In genomic region chr8:108612815-108613214, GRCm38 (mm10) we compare ENCODE assay signal across 9 mouse cellular contexts.
DNase-seq lines count a peak whose midpoint lies in the region; ATAC-seq and TF ChIP-seq lines count a peak whose summit lies in the region.
"Had no signal": no experiment of that assay in that cellular context is flagged by ENCODE, and none has a peak within 500 bp of the region (broad histone marks: within the 10 kb centered on the region; RNA-seq: fewer than 3 reads in every experiment).

No protein-coding gene starts in this region.

- no peak overlapping the region for H3K9ac ChIP-seq in heart, adult 2 months (ENCODE audit: low read depth, low read length)
- H3K9ac ChIP-seq in MEL (ENCODE audit: control insufficient read depth, low read depth, low read length, poor library complexity, severe bottlenecking), result peak overlapping the region; percentile 43
- H3K9ac ChIP-seq in liver, embryonic 12.5 days, result no peak overlapping the region

- ATAC-seq in liver, embryonic 12.5 days, result no peak

- intact Hi-C loops in heart, adult 2 months (cut with DNase I), result loop anchor here (5.0 kb wide), 1 partner anchor 79 kb away; no protein-coding TSS in a partner anchor

- H3K27ac ChIP-seq in heart, embryonic 10.5 days, result peak overlapping the region; percentile 52
- H3K27ac ChIP-seq in heart, adult 2 months, result no peak overlapping the region
- H3K27ac ChIP-seq in MEL (ENCODE audit: control insufficient read depth, low read depth, low read length), result peak overlapping the region; percentile 57
- H3K27ac ChIP-seq in embryonic facial prominence, embryonic 10.5 days (replicated peaks), result peak overlapping the region; percentile 70; the same call in 1 of the 2 replicates
- H3K27ac ChIP-seq in liver, embryonic 12.5 days, result no peak overlapping the region

- TF ChIP-seq EP300 in heart, adult 2 months (IDR thresholded peaks at IDR 0.05; ENCODE audit: insufficient read depth, low read depth, low read length), result no peak
- TF ChIP-seq EP300 in MEL (IDR thresholded peaks at IDR 0.05; ENCODE audit: low read depth in 1 of 2, low read length in 2 of 2), result 0 out of 4 replicates have a peak, but pooled peaks of 1 of the 2 experiments have one; percentile 12

- peaks cover 1% of the 10 kb centered on the region; the same call in 1 of the 2 replicates for H3K27me3 ChIP-seq in heart, embryonic 10.5 days (ENCODE audit: insufficient read depth, poor library complexity, severe bottlenecking)
- no peaks in the 10 kb centered on the region for H3K27me3 ChIP-seq in heart, adult 2 months (ENCODE audit: control insufficient read depth, insufficient read depth, low read length)
- H3K27me3 ChIP-seq in MEL (ENCODE audit: control insufficient read depth in 1 of 2, insufficient read depth in 2 of 2, low read length in 2 of 2), result no peaks in the 10 kb centered on the region
- peaks cover 7% of the 10 kb centered on the region; the same call in 1 of the 2 replicates for H3K27me3 ChIP-seq in embryonic facial prominence, embryonic 10.5 days (replicated peaks; ENCODE audit: low read depth, poor library complexity, severe bottlenecking)
- H3K27me3 ChIP-seq in liver, embryonic 12.5 days (replicated peaks), result peaks cover 3% of the 10 kb centered on the region; the same call in 1 of the 2 replicates

- no peak for TF ChIP-seq RAD21 in MEL (IDR thresholded peaks at IDR 0.05; ENCODE audit: low read depth, low read length)

- DNase-seq in heart, embryonic 10.5 days (ENCODE audit: low spot score), result no peak
- no peak for DNase-seq in heart, adult 2 months
- no peak for DNase-seq in MEL (ENCODE audit: low read depth, low spot score)
- DNase-seq in embryonic facial prominence, embryonic 10.5 days (ENCODE audit: low spot score), result peak; percentile 67
- no peak for DNase-seq in frontal cortex, postnatal 36 days (ENCODE audit: low spot score in 2 of 2)
- no peak for DNase-seq in natural killer cell, adult 2 months (ENCODE audit: low spot score in 2 of 2)
- no peak for DNase-seq in cerebellum, adult 18-20 months
- DNase-seq: right cerebral cortex, postnatal 25 days had no signal

- 0 out of 2 replicates have a peak overlapping the region, but pooled peaks have one; percentile 15 for H3K4me3 ChIP-seq in heart, embryonic 10.5 days
- H3K4me3 ChIP-seq in heart, adult 2 months, result no peak overlapping the region
- H3K4me3 ChIP-seq in MEL (ENCODE audit: control insufficient read depth in 1 of 2, insufficient read depth in 1 of 2, low read depth in 2 of 2, low read length in 2 of 2), result peak overlapping the region in 1 of 2 experiments; percentile 39; a peak in 2 of 4 replicates
- peak overlapping the region; percentile 25; the same call in 1 of the 2 replicates for H3K4me3 ChIP-seq in embryonic facial prominence, embryonic 10.5 days
- H3K4me3 ChIP-seq in liver, embryonic 12.5 days, result no peak overlapping the region

- peak overlapping the region; percentile 56 for H3K4me2 ChIP-seq in liver, embryonic 12.5 days

- H3K79me2 ChIP-seq in heart, adult 2 months (replicated peaks; ENCODE audit: control insufficient read depth, insufficient read depth, low read length), result no peaks in the 10 kb centered on the region
- no peaks in the 10 kb centered on the region for H3K79me2 ChIP-seq in MEL (ENCODE audit: control insufficient read depth, insufficient read depth, low read length, poor library complexity)

- no peaks in the 10 kb centered on the region for H3K9me3 ChIP-seq in heart, embryonic 10.5 days
- H3K9me3 ChIP-seq in MEL (replicated peaks; ENCODE audit: insufficient read depth, low read length), result no peaks in the 10 kb centered on the region
- H3K9me3 ChIP-seq in embryonic facial prominence, embryonic 10.5 days, result peaks cover 3% of the 10 kb centered on the region; the same call in 1 of the 2 replicates
- H3K9me3 ChIP-seq in liver, embryonic 12.5 days (replicated peaks), result no peaks in the 10 kb centered on the region

- H3K36me3 ChIP-seq in heart, embryonic 10.5 days, result no peaks in the 10 kb centered on the region
- no peaks in the 10 kb centered on the region for H3K36me3 ChIP-seq in heart, adult 2 months (ENCODE audit: control insufficient read depth, insufficient read depth, low read length)
- H3K36me3 ChIP-seq in MEL (ENCODE audit: control insufficient read depth in 1 of 2, insufficient read depth in 2 of 2, low read length in 2 of 2), result peaks cover 0 to 14% of the 10 kb centered on the region in 2 experiments; a peak in 2 of 4 replicates
- no peaks in the 10 kb centered on the region for H3K36me3 ChIP-seq in embryonic facial prominence, embryonic 10.5 days (replicated peaks)
- no peaks in the 10 kb centered on the region for H3K36me3 ChIP-seq in liver, embryonic 12.5 days

- no peak for TF ChIP-seq CTCF in heart, adult 2 months (IDR thresholded peaks at IDR 0.05)
- TF ChIP-seq CTCF in MEL (IDR thresholded peaks at IDR 0.05 in 2 of 3, conservative IDR thresholded peaks at IDR 0.05 in 1 of 3; ENCODE audit: control insufficient read depth in 1 of 3, insufficient read depth in 1 of 3, low read depth in 2 of 3, low read length in 3 of 3, poor library complexity in 1 of 3, severe bottlenecking in 1 of 3), result no peak

- 12% methylated on average over 5 of the region's 5 CpGs for WGBS in heart, embryonic 10.5 days
- 21% methylated on average over 5 of the region's 5 CpGs for WGBS in heart, adult 2 months
- 22% methylated on average over 5 of the region's 5 CpGs for WGBS in embryonic facial prominence, embryonic 10.5 days
- 21% methylated on average over 5 of the region's 5 CpGs for WGBS in liver, embryonic 12.5 days (ENCODE audit: insufficient replicate concordance)

- H3K4me1 ChIP-seq in heart, embryonic 10.5 days, result peaks cover 18% of the 10 kb centered on the region
- H3K4me1 ChIP-seq in heart, adult 2 months (ENCODE audit: control insufficient read depth, insufficient read depth, low read length), result peaks cover 10% of the 10 kb centered on the region
- H3K4me1 ChIP-seq in MEL (ENCODE audit: control insufficient read depth in 1 of 2, insufficient read depth in 2 of 2, low read length in 2 of 2), result peaks cover 0 to 9% of the 10 kb centered on the region in 2 experiments; a peak in 3 of 4 replicates
- H3K4me1 ChIP-seq in embryonic facial prominence, embryonic 10.5 days, result peaks cover 20% of the 10 kb centered on the region
- H3K4me1 ChIP-seq in liver, embryonic 12.5 days, result peaks cover 22% of the 10 kb centered on the region

- no peak for TF ChIP-seq POLR2A in heart, adult 2 months (IDR thresholded peaks at IDR 0.05; ENCODE audit: insufficient read depth, low read depth, low read length)
- no peak for TF ChIP-seq POLR2A in MEL (IDR thresholded peaks at IDR 0.05; ENCODE audit: control insufficient read depth in 1 of 2, insufficient read depth in 1 of 2, low read depth in 1 of 2, low read length in 2 of 2, poor library complexity in 1 of 2)

TF ChIP-seq in MEL, 35 proteins besides CTCF, POLR2A, EP300 and RAD21:
- peak; percentile 23; the same call in 1 of the 2 replicates for TF ChIP-seq ETS1 (IDR thresholded peaks at IDR 0.05; ENCODE audit: low read depth, low read length)
- TF ChIP-seq ZC3H11A (IDR thresholded peaks at IDR 0.05; ENCODE audit: low read depth, low read length), result no peak
- no peak for TF ChIP-seq MXI1 (IDR thresholded peaks at IDR 0.05; ENCODE audit: low read depth, low read length)
- no peak for TF ChIP-seq KAT2A (conservative IDR thresholded peaks at IDR 0.05; ENCODE audit: low read depth, low read length)
- no peak for TF ChIP-seq MYC (IDR thresholded peaks at IDR 0.05; ENCODE audit: low read depth, low read length)

Comparison
In these comparisons a context has a peak if more than half of its experiments do, and no peak if none do; other contexts are left out.
1. H3K27ac ChIP-seq: peak in heart, embryonic 10.5 days (single experiment), MEL (single experiment) and embryonic facial prominence, embryonic 10.5 days (single experiment); none in heart, adult 2 months (single experiment) and liver, embryonic 12.5 days (single experiment).
2. H3K4me3 ChIP-seq: peak in heart, embryonic 10.5 days (single experiment) and embryonic facial prominence, embryonic 10.5 days (single experiment); none in heart, adult 2 months (single experiment) and liver, embryonic 12.5 days (single experiment).